Mouse (Mus musculus) liver, adult (tissue): ENCODE data around the gene Fgd3.

Experiments
- GATA4 ChIP-seq: IDR thresholded peaks from 2 replicates; pipeline ENCODE4 v1.6.1; 2014; ENCODE audit warnings: mild to moderate bottlenecking, low read length; ENCODE audit not compliant: insufficient replicate concordance

The Fgd3 gene

DNA sequence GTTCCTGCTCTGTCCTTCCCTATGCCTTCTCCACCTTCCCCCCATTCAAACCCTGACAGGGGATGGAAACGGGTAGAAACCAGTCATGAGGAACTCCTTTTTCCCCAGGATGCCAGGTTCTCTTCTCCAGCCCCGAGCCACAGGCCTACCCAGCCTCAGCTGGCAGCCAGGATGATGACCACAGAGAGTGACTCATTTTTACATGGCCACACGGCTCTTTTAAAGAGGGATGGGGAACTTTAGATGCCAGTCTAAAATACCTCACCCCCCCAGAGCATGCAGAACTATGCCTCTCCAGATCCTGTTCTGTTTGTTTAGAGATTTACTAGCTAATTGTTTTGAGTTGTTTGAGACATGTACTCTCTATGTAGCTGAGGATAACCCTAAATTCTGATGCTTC, 1.3 kb upstream of the Fgd3 start:
- TF ChIP-seq GATA4, result no peak

DNA sequence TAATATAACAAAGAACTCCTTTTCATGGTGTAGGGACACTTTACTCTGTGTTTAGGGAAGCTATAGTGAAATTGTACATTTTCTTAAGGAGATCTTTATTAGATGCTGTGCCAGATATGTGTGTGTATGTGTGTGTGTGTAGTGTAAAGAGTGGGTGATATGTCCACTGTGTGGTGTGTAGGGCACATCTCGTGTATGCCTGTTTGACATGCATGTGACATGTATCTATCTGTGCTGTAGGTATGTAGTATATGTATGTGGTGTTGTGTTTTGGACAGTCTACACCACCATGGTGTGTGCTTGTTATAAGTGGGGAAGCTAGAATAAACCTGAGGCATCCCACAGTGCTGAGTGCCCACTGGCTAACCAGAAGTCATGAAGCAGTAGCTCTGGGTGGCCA, 403 bp upstream of the Fgd3 start:
- TF ChIP-seq GATA4, result no peak

DNA sequence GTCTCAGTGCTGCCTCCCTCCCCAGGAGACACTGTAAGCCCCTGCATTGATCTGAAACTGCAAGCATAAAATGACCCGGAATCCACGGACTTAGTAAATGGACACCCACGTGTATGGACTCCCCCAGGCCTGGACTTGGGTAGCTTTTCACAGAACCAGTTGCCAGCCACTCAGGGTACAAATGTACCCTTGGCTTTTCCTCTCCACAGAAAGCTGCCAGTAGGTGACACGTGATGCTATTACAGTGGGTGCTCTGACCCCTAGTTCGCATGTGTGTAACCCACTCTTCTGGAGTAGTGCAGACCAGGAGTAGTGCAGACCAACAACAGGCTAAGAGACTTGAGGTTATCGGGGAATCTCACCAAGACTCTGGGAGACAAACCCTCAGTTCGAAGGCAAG, 2.2 kb downstream of the Fgd3 start:
- no peak for TF ChIP-seq GATA4

DNA sequence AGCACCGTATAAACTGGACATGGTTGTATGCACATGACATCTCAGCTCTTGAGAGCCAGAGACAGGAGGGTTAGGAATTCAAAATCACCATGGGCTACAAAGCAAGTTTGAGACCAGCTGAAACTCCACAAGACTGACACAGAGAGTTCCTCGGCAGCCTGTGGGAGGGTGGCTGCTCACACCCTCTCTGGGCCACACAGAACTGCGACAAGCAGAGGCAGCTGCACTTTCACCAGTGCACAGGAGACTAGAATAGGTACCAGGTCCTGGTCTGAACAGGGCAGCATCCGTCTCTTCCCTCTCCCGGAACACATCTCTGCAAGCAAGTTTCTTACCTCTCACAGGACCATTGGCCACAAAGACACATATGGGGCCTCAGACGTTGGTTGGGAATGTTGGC, 2.6 kb downstream of the Fgd3 start:
- no peak for TF ChIP-seq GATA4

DNA sequence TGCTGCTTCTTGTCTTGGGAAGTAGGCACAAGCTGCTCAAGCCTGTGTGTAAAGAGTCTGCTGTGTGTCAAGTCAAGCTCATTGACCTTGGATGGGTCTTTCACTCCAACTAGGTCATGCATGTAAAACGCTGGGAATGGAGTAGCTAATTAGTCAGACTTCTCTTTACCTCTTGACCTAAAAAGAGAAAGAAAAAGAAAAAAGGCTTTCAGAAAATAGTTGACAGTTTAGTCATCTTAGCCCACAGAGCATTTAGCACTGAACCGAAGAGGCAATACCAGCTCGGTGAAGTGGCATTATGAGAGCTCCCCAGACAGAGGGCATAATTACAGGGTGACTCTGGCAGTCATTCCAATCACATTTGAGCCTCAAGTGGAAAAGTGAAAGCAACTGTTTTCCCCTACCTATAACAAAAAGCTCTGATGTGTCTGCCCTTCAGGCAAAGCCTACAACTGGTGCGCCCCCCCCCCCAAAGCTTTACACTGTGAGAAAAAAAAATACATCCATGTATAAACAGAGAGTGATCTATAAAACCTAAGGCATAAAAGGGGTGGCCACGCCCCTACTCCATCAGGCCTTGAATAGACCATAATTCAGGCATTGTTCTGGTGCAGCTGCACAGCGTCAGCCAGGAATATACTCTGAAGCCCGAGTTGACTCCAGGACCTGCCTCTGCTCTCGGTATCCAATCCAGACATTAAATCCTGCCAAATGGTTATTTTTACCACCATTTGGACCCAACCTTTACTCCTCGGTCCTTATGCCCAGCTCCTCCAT, 3.5 kb downstream of the Fgd3 start:
- TF ChIP-seq GATA4, result no peak

DNA sequence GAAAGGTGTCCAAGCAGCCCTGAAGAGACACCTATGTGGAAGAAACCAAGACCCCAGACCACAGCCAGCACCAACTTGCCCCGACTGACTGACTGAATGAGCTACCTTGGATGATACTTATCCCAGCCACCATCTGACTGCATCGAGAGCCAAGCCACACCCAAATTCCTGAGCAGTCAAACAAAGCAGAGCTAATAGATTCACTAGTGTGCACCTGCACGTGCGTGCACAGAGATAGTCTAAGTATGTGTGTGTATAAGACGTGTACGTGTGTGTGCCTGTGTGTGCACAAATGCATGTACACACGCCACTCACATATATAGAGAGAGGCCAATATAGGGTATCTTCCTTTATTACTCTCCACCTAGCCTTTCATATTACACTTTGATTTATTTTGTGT, 8.5 kb downstream of the Fgd3 start:
- no peak for TF ChIP-seq GATA4

DNA sequence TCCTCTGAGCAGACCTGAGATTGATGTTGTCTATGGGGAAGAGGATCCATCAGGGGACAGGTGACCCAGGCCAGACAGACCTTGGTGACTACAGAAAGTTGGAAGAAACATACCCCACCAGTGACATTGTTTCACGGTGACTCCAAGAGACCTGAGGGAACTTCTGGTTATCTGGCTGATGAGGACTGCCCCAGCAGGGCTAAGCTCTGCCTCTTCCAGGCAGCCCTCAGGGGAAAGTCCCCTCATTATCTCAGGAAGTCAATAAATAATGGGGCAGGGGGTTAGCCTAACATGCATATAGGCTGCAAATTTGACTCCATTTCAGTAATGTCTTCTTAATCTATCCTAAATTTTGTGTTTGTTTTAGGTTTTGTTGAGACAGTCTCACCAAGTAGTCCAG, 10.6 kb downstream of the Fgd3 start:
- no peak for TF ChIP-seq GATA4

DNA sequence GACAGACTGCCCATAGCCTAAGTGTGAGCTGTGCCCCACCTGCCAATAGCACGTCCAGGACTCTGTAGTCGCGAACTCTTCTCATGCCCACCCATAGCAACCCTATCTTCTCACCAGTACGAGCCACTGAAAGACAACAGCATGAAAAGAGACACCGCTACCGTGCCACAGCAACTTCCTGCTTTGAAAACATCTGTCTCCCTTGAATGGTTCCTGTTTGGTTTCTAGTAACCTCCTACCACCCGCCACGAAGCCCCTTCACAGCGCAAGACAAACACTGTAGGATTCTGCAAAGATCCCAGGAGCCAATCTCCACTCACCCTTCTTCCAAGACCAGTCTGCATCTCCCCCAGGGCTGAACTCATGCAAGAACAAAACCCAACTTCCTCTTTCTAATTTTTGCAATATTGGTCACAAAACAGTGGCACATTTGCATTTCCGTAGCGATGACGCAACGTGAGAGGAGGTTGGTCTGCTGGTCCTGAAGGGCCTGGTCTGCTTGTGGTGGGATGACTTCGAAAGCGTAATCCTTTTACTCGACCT, 11.2 kb downstream of the Fgd3 start:
- TF ChIP-seq GATA4, result no peak

DNA sequence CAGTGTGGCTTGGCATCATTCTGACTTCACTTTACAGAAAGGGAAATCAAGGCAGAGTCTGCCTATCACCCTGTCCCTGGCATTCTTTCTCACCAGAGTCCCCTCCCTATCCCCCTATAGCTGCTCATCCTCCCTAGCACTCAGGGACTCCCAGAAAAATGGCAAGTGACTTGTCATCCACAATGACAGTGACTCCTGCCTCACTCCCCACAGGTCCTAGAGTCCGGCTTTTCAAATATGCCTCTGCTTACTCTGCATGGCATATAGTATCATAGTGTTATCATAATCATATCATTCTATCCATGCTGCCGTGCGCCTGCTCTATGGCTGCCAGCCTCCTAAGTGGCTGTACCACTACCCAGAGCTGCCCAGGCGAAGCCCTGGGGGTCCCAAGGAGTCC, 11.9 kb downstream of the Fgd3 start:
- TF ChIP-seq GATA4, result no peak

DNA sequence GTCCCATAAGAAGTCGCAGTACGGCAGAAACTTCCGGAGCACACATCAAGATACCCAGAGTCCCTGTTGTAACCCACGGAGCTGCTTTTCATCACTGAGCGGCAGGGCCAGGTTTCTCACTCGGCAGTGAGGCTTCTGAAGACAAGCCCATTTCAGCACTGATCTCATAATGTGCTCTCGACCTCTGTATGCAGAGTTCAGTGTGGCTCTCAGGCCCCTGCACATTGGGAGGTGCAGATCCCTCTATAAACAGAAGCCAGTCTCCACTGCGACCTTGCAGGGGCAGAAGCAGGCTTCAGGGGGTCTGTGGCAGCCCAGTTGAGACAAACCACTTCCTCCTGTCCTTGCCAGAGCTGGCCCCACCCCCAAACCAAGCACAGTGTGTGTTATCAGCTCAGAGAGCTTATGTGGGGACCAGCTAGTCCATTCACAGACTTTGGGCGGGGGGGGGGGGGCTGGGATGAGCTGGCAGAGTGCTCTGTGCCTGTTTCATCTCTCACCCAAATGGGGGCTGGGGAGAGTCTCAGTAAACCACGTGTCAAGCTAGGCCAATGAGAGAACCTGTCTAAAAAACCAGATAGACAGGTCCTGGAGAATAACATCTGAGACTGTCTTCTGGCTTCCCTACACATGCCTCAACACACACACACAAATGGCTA, 12.7 kb downstream of the Fgd3 start:
- TF ChIP-seq GATA4, result no peak

DNA sequence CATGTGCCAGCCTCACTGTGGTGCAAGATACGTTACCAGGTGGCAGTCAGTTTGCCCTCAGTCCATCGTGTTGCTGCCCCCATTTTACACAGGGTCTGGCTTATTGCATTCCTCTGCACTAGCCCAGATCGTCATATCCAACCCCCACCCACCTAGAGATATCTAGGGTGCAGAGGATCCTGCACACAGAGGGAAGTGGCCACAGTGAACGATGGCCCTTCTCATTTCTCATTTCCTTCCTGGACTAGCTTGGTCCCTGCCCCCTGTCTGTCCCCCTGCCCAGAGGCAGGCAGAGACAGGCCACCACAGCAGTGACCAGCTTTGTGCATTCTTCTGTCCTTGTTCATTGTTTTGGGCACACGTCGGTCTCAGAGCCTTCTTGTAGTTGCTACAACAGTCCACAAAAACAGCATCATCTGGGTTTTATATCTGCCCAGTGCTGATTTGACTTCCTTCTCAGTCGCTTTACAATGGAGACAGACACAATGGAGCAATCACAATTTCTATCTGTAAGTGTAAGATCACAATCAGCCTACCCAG, 13.3 kb downstream of the Fgd3 start:
- no peak for TF ChIP-seq GATA4

DNA sequence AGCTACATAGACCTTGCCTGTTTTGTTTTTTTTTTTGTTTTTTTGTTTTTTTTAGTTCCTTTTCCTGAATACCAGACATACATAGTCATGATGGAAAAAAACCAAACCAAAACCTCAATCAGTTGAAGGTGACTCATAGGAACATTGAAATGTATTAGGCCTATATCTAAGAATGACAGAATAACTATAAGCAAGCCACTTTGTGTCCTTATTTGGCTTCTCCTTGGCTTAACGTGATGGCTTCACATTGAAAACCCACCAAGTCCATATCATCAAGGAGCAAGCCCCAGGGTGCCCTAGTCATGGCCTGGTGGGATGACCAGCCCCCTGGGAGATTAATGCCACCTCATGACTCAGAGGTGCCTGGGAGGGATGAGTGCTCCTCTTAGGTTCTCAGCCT, 19.3 kb downstream of the Fgd3 start:
- TF ChIP-seq GATA4, result no peak

DNA sequence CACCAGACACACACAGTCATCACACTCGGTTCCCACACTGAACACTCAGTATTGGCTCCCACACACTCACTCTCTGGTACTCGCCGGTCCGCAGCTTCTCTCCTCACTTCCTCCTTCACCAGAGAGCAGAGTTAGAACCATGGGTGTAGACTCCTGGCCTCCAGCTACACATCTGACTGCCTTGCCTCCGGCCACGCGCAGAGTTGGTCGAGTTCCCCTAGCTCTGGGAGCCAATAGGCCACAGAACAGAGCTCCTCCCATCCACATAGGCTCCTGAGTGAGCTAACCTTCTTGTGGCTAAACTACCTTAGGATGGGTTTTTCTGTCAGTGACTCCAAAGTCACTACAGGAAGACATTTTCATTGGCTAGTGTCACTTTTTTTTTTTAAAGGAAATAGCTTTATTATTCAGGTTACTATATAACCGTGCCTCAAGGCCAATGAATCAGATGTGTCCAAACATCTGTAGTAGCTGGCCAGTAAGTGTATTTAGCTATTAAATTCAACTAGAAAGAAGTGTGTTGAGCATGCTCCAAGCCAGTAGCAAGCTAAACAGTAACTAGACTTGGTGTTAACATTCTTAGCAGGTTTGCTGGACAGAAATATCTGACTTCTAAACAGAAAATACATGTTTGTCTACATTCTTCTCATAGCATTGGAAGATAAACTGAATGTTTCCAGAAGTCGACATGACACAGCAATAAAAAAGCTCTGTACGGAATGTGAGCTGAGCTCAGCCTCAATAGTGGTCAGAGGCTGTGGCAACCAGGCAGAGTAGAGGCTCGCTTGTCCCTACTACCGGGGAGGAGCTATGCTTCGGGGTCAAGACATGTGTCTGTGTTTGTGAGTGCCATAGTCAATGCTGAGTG, 21.4 kb downstream of the Fgd3 start:
- no peak for TF ChIP-seq GATA4

DNA sequence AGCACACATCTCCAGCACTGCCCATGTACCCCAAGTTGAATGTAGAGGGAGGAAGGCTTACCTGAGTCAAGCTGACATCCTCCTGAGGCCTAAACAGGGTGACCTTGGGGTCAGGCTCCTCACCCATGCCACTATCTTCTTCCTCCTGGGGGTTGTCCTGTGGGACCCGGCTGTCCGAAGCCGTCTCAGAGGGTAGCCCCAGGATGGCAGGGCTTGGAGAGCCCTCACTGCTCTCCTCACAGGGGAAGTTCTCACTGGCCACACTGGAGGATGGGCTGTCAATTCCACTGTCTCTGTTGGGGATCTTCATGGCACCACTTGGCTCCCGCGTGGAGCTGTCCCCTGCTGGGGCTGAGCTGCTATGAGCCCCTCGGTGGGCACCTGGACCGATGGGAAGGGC, 23.8 kb downstream of the Fgd3 start:
- no peak for TF ChIP-seq GATA4

DNA sequence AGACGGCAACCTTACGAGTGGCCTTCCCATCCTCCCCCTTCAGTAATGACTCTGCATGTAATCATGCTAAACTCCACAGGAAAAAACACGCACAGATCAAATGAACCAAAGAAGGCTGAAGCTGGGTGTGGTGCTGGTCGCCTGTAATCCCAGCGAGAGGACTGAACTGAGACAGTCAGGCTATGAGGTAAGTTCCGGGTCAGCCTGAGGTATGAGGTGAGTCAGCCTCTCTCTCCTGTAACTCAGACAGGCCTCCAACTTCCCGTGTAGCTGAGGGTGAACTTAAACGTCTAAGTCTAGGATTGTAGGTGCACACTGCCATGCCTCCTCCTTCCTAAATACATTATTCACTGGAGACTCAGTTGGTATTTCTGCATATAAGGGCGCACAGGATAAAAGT, 26.0 kb downstream of the Fgd3 start:
- TF ChIP-seq GATA4, result no peak
